Mouse (Mus musculus) intestine, embryonic 15.5 days (tissue): ENCODE results near the gene Anapc16. TPM values are rescaled to one million over a fixed set of nuclear protein-coding genes. Genes with fewer than 3 reads are reported as not detected.

ENCODE experiments used
- ATAC-seq: fragments of 200-750 bp; cut with Nextera tagmentation; 2 replicates; pipeline ENCODE4 v1.8.0; 2017; ENCODE audit warnings: moderate TSS enrichment, moderate library complexity
- H3K27ac ChIP-seq: fragments of 300-500 bp; sonication (generic); 2 replicates; pipeline ENCODE4 v1.5.1; 2015; ENCODE audit warnings: mild to moderate bottlenecking, inconsistent platforms
- H3K27me3 ChIP-seq: fragments of 300-500 bp; sonication (generic); replicated peaks from 2 replicates; pipeline ENCODE4 v1.6.1; 2015; ENCODE audit warnings: inconsistent platforms
- H3K36me3 ChIP-seq: fragments of 300-500 bp; sonication (generic); 2 replicates; pipeline ENCODE4 v1.6.1; 2015; ENCODE audit warnings: inconsistent platforms
- H3K4me1 ChIP-seq: fragments of 300-500 bp; sonication (generic); replicated peaks from 2 replicates; pipeline ENCODE4 v1.6.1; 2015; ENCODE audit warnings: inconsistent platforms
- H3K4me2 ChIP-seq: fragments of 300-500 bp; sonication (generic); replicated peaks from 2 replicates; pipeline ENCODE4 v1.6.1; 2015; ENCODE audit warnings: mild to moderate bottlenecking, inconsistent platforms
- H3K4me3 ChIP-seq: fragments of 300-500 bp; sonication (generic); replicated peaks from 2 replicates; pipeline ENCODE4 v1.5.1; 2015; ENCODE audit warnings: inconsistent platforms
- H3K9ac ChIP-seq: fragments of 300-500 bp; sonication (generic); 2 replicates; pipeline ENCODE4 v1.6.1; 2015; ENCODE audit warnings: inconsistent platforms
- H3K9me3 ChIP-seq: fragments of 300-500 bp; sonication (generic); 2 replicates; pipeline ENCODE4 v1.6.1; 2016; ENCODE audit warnings: inconsistent platforms
- WGBS: fragments of 180-500 bp; shearing (Covaris S2); methylation state at CpG from one replicate; pipeline ENCODE4 v1.1.7; 2015; 5-methylcytosine and 5-hydroxymethylcytosine counted together
- polyA plus RNA-seq: library from polyadenylated mRNA; unstranded; fragments of >200 nt; fragmentation: Nextera tagmentation; extraction: Ambion mirVana; gene quantifications from 2 replicates; pipeline ENCODE4 v1.2.1, GENCODE M21; 2015

The Anapc16 gene
- polyA plus RNA-seq, 1 experiment from 2014 or later = 101 TPM

GRCm38 (mm10) chr10:59942281-59942846 is 60.6 kb downstream of the Anapc16 start:
- Histone ChIP-seq H3K27ac (peak overlapping the region; percentile 6; the same call in 1 of the 2 replicates), H3K4me1 (peaks cover 18% of the 10 kb centered on the region), H3K36me3 (no peaks in the 10 kb centered on the region), H3K4me3 (peak overlapping the region; percentile 19; the same call in 1 of the 2 replicates), H3K27me3 (no peaks in the 10 kb centered on the region), H3K4me2 (peak overlapping the region; percentile 59), H3K9me3 (no peaks in the 10 kb centered on the region), H3K9ac (peak overlapping the region; percentile 11; the same call in 1 of the 2 replicates)
- ATAC-seq = no peak
- 44% methylated on average over 21 of the region's 21 CpGs for WGBS

GRCm38 (mm10) chr10:59939081-59939480 is 63.9 kb downstream of the Anapc16 start:
- Histone ChIP-seq H3K27me3 (no peaks in the 10 kb centered on the region), H3K4me1 (peaks cover 22% of the 10 kb centered on the region), H3K9me3 (no peaks in the 10 kb centered on the region), H3K4me3 (no peak overlapping the region), H3K4me2 (no peak overlapping the region), H3K9ac (no peak overlapping the region), H3K27ac (no peak overlapping the region), H3K36me3 (no peaks in the 10 kb centered on the region)
- WGBS = 54% methylated on average over 1 of the region's 1 CpGs
- ATAC-seq = no peak

- Histone ChIP-seq H3K4me2 (no peak overlapping the region), H3K9ac (no peak overlapping the region), H3K27ac (no peak overlapping the region), H3K9me3 (no peaks in the 10 kb centered on the region), H3K36me3 (no peaks in the 10 kb centered on the region), H3K4me1 (peaks cover 19% of the 10 kb centered on the region), H3K4me3 (no peak overlapping the region), H3K27me3 (no peaks in the 10 kb centered on the region)
- WGBS = 82% methylated on average over 5 of the region's 5 CpGs
- ATAC-seq = no peak
These were observed 64.3 kb downstream of the Anapc16 start for GRCm38 (mm10) chr10:59938662-59939061.

Other genes starting within 250 kb of the Anapc16 start
- 24.5 and 25.2 TPM in 2 replicates for gene Dnajb12, start 123.6 kb downstream of the Anapc16 start, polyA plus RNA-seq
- 35.4 and 35.7 TPM in 2 replicates for gene Ddit4, start 51.3 kb downstream of the Anapc16 start, polyA plus RNA-seq
- gene Ascc1, start 330 bp downstream of the Anapc16 start, polyA plus RNA-seq = 45.2 and 45.3 TPM in 2 replicates
- 3.7 and 4.2 TPM in 2 replicates for gene Spock2, start 103.1 kb upstream of the Anapc16 start, polyA plus RNA-seq
- gene Chst3, start 216.1 kb upstream of the Anapc16 start, polyA plus RNA-seq = 1.9 TPM in 2 replicates